Mouse (Mus musculus) liver, embryonic 14.5 days (tissue): Measurements from ENCODE around the gene Nf1.

Experiments used
- CTCF ChIP-seq: IDR thresholded peaks from 2 replicates; pipeline ENCODE4 v1.5.1; 2016; ENCODE audit warnings: antibody characterized with exemption, low read depth, control low read depth
- EP300 ChIP-seq: IDR thresholded peaks from 2 replicates; pipeline ENCODE4 v1.6.1; 2016; ENCODE audit warnings: antibody characterized with exemption, low read depth

DNA sequence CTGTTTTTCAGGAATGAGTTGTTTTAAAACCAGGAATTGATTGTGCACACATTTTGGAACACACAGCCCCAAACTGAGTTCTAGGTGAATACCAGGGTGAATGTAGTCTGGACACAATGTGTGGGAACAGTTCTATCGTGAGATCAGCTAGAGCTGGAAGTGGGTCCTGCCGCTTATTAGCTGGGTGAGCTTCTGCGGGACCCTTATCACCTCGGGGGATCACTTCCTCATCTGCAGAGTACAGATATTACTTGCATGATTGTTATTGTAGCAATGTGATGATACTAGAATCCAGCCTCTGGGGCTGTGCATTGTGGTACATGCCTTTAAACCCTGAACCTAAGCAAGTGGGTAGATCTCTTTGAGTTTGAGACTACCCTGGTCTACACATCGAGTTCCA, 29.0 kb upstream of the Nf1 start:
- TF ChIP-seq CTCF (no peak), EP300 (no peak)
